ENCODE assay signal across 12 mouse cellular contexts in the genomic region with DNA sequence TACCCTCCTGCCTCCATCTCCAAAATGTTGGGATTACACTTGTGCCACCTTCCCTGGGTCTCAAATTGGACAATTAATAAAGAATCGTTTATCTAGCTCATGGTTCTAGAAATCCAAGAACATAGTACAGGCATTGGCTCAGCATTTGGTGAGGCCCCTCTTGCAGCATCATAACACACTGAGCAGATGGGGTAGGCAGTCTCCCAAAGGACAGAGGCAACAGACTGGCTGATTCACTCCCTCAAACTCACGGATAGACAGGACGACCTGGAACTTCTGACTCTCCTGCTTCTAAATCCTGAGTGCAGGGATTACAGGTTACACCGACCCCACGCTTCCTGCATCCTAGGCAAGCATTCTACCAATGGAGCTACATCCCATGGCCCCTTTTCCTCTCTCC.
"Had no signal": no experiment of that assay in that cellular context is flagged by ENCODE, and none has a peak within 500 bp of the region (broad histone marks: within the 10 kb centered on the region; RNA-seq: fewer than 3 reads in every experiment).

No protein-coding gene starts in this region.

- DNase-seq: gastrocnemius, postnatal 14 days; gastrocnemius, postnatal 36 days; heart, adult 2 months; heart, postnatal 14 days; heart, postnatal 36 days; kidney, adult 11 months; kidney, adult 2 months; kidney, adult 9 months; kidney, postnatal 14 days; kidney, postnatal 36 days; layer of hippocampus, postnatal 36 days; left cerebral cortex, postnatal 4 days had no signal
